Mouse (Mus musculus) olfactory bulb, adult 2 months (tissue): ENCODE results near the gene 4930432M17Rik.

Source experiments
- CTCF ChIP-seq: fragments of 200-500 bp; IDR thresholded peaks from 2 replicates; pipeline ENCODE4 v1.5.1; 2012; ENCODE audit warnings: low read depth, mild to moderate bottlenecking, low read length, moderate library complexity; ENCODE audit not compliant: insufficient read depth
- POLR2A ChIP-seq: fragments of 200-500 bp; IDR thresholded peaks from 2 replicates; pipeline ENCODE4 v1.6.1; 2012; ENCODE audit warnings: mild to moderate bottlenecking, low read depth, low read length, moderate library complexity; ENCODE audit not compliant: insufficient read depth

DNA sequence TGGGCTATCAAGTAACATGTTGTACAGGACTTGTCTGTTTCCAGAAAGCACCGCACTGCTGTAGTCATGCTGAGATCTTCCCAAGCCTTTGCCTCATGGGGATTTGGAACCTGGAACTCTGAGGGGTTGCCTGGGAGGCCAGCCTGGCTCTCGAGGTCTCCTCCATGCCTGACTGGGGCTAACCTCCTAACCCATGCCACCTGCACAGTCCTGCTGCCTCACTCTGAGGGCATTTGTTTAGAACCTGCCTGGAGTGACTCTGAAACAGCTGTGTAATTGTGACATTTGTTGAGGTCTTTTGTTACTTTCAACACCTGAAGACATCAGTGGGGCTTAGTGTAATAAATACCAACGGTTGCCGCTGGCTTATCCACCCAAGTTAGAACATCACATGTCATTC lies 41.7 kb downstream of the 4930432M17Rik start:
- no peak for TF ChIP-seq CTCF
- TF ChIP-seq POLR2A = no peak
